Mouse (Mus musculus): ENCODE results near the gene Tvp23a. TPM values are rescaled to one million over a fixed set of nuclear protein-coding genes. Genes with fewer than 3 reads are reported as not detected.

Gene Tvp23a
- polyA plus RNA-seq, 1 experiment from 2014 or later = 3.3 TPM

Other genes starting within 250 kb of the Tvp23a start
- gene Emp2, start 133.4 kb downstream of the Tvp23a start, polyA plus RNA-seq (2015; fragmentation: Nextera tagmentation; extraction: Ambion mirVana) = 56.9 and 64.1 TPM in 2 replicates
- 1.3 and 2.1 TPM in 2 replicates for gene Tekt5, start 51.9 kb downstream of the Tvp23a start, polyA plus RNA-seq (2015; fragmentation: Nextera tagmentation; extraction: Ambion mirVana)
- 37.5 and 42.9 TPM in 2 replicates for gene Nubp1, start 35.4 kb downstream of the Tvp23a start, polyA plus RNA-seq (2015; fragmentation: Nextera tagmentation; extraction: Ambion mirVana)
- 1.7 and 2.7 TPM in 2 replicates for gene Ciita, start 32.7 kb upstream of the Tvp23a start, polyA plus RNA-seq (2015; fragmentation: Nextera tagmentation; extraction: Ambion mirVana)
- 14.0 and 17.5 TPM in 2 replicates for gene Dexi, start 95.7 kb upstream of the Tvp23a start, polyA plus RNA-seq (2015; fragmentation: Nextera tagmentation; extraction: Ambion mirVana)
- gene Clec16a, start 98.0 kb upstream of the Tvp23a start, polyA plus RNA-seq (2015; fragmentation: Nextera tagmentation; extraction: Ambion mirVana) = 30.8 and 32.6 TPM in 2 replicates